Mouse (Mus musculus) hindlimb bud, embryonic 11.5 days (tissue): ENCODE results near the gene Parp9.
"Not testable (repeated sequence)": the region's sequence is repeated elsewhere in the genome, so short reads cannot be mapped to it uniquely, and the experiment has no call there.

ENCODE experiments used
- DNase-seq: peaks from one replicate; pipeline ENCODE4 v3.0.0-alpha.2; 2012; ENCODE audit warnings: low read depth, low spot score; ENCODE audit errors: extremely low spot score

Parp9 gene

GRCm38 (mm10) chr16:35923546-35924198, 14.6 kb upstream of the Parp9 start:
- no peak for DNase-seq

- DNase-seq = no peak
Measured at GRCm38 (mm10) chr16:35924341-35924740, 13.9 kb upstream of the Parp9 start.

GRCm38 (mm10) chr16:35932179-35933055, 5.9 kb upstream of the Parp9 start:
- DNase-seq = no peak

- no peak for DNase-seq
Measured at GRCm38 (mm10) chr16:35933181-35933580, 5.1 kb upstream of the Parp9 start.

GRCm38 (mm10) chr16:35939261-35939660, 991 bp downstream of the Parp9 start:
- DNase-seq = no peak

- peak; percentile 33 for DNase-seq
Measured at GRCm38 (mm10) chr16:35939690-35940089, 1.4 kb downstream of the Parp9 start.

GRCm38 (mm10) chr16:35941382-35941781, 3.1 kb downstream of the Parp9 start:
- no peak for DNase-seq

- DNase-seq = no peak
Measured at GRCm38 (mm10) chr16:35949264-35949663, 11.0 kb downstream of the Parp9 start.

GRCm38 (mm10) chr16:35951216-35951615, 12.9 kb downstream of the Parp9 start:
- no peak for DNase-seq

- no peak for DNase-seq
Measured at GRCm38 (mm10) chr16:35952628-35953130, 14.4 kb downstream of the Parp9 start.

- DNase-seq = not testable (repeated sequence)
Measured at GRCm38 (mm10) chr16:35965991-35966390, 27.7 kb downstream of the Parp9 start.

- DNase-seq = no peak
Measured at GRCm38 (mm10) chr16:35966411-35967115, 28.3 kb downstream of the Parp9 start.

- DNase-seq = no peak
Measured at GRCm38 (mm10) chr16:35967319-35967718, 29.0 kb downstream of the Parp9 start.

- DNase-seq = no peak
Measured at GRCm38 (mm10) chr16:35968149-35968548, 29.9 kb downstream of the Parp9 start.

GRCm38 (mm10) chr16:35974021-35974420, 35.8 kb downstream of the Parp9 start:
- no peak for DNase-seq

GRCm38 (mm10) chr16:35978450-35978849, 40.2 kb downstream of the Parp9 start, which contains the start of gene Kpna1:
Gene Kpna1 (plus strand): TSS chr16:35978750.
- DNase-seq = not testable (repeated sequence)

- peak; percentile 100 for DNase-seq
Measured at GRCm38 (mm10) chr16:35981363-35981821, 43.1 kb downstream of the Parp9 start.

GRCm38 (mm10) chr16:35982506-35982901, 44.2 kb downstream of the Parp9 start:
- no peak for DNase-seq

- DNase-seq = peak; percentile 54
Measured at GRCm38 (mm10) chr16:35982902-35983516, 44.7 kb downstream of the Parp9 start.

GRCm38 (mm10) chr16:35983517-35984101, 45.3 kb downstream of the Parp9 start:
- no peak for DNase-seq
